Mouse (Mus musculus): ENCODE results near the gene Tnfrsf17.

DNA sequence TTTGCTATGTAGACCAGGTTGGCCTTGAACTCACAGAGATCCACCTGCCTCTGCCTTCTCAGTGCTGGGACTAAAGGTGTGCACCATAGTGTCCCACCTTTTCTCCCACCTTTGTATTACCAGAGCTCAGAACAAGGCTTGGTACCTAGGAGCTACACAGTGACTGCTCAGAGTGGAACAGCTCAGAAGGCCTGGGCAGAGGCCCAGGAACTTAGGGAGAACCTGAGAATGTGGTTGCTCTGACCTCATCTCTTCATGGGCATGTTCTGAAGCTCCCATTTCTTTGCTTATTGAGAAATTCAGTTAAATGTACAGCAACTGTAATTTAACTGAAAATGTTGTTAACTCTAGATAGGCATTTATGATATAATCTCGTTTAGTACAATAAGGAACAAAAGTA is 53.2 kb downstream of the Tnfrsf17 start:
- no peak for TF ChIP-seq POLR2A (IDR thresholded peaks at IDR 0.05; ENCODE audit: borderline replicate concordance, extremely low read depth, low read depth, low read length)
- TF ChIP-seq CTCF (IDR thresholded peaks at IDR 0.05; ENCODE audit: insufficient read depth, low read length): no peak
